Mouse (Mus musculus): ENCODE measurements at regions not wholly inside any gene's neighbourhood (a gene's known extent, or its start where the extent isn't known, plus 50 kb on each side); places are given as distances from the start of the nearest gene placed in this dataset.

- Histone ChIP-seq H3K4me1 (ENCODE audit: control insufficient read depth, insufficient read depth, low read length) (no peaks in the 10 kb centered on the region), H3K4me3 (ENCODE audit: insufficient read depth, low read length) (no peak overlapping the region), H3K27ac (ENCODE audit: insufficient read depth, low read length) (no peak overlapping the region)
- TF ChIP-seq POLR2A (IDR thresholded peaks at IDR 0.05; ENCODE audit: low read depth, low read length) (no peak), CTCF (IDR thresholded peaks at IDR 0.05; ENCODE audit: borderline replicate concordance, insufficient read depth, low read length) (no peak)
Measured at GRCm38 (mm10) chr12:78118131-78118530, 75.9 kb upstream of the Gm6657 start.

- H3K4me3 ChIP-seq (ENCODE audit: insufficient read depth, low read length) = no peak overlapping the region
- H3K27ac ChIP-seq (ENCODE audit: insufficient read depth, low read length) = no peak overlapping the region
- H3K4me1 ChIP-seq (ENCODE audit: control insufficient read depth, insufficient read depth, low read length) = no peaks in the 10 kb centered on the region
- no peak for TF ChIP-seq POLR2A (IDR thresholded peaks at IDR 0.05; ENCODE audit: low read depth, low read length)
- no peak for TF ChIP-seq CTCF (IDR thresholded peaks at IDR 0.05; ENCODE audit: borderline replicate concordance, insufficient read depth, low read length)
Measured at GRCm38 (mm10) chr12:78119246-78119645, 74.8 kb upstream of the Gm6657 start.

GRCm38 (mm10) chr12:78119855-78120254, 74.2 kb upstream of the Gm6657 start:
- TF ChIP-seq CTCF (IDR thresholded peaks at IDR 0.05; ENCODE audit: borderline replicate concordance, insufficient read depth, low read length) (no peak), POLR2A (IDR thresholded peaks at IDR 0.05; ENCODE audit: low read depth, low read length) (no peak)
- H3K4me1 ChIP-seq (ENCODE audit: control insufficient read depth, insufficient read depth, low read length) = no peaks in the 10 kb centered on the region
- H3K27ac ChIP-seq (ENCODE audit: insufficient read depth, low read length) = no peak overlapping the region
- H3K4me3 ChIP-seq (ENCODE audit: insufficient read depth, low read length) = no peak overlapping the region

GRCm38 (mm10) chr12:78129130-78129845, 64.8 kb upstream of the Gm6657 start:
- no peak overlapping the region for H3K4me3 ChIP-seq (ENCODE audit: insufficient read depth, low read length)
- TF ChIP-seq POLR2A (IDR thresholded peaks at IDR 0.05; ENCODE audit: low read depth, low read length) (no peak), CTCF (IDR thresholded peaks at IDR 0.05; ENCODE audit: borderline replicate concordance, insufficient read depth, low read length) (no peak)
- no peaks in the 10 kb centered on the region for H3K4me1 ChIP-seq (ENCODE audit: control insufficient read depth, insufficient read depth, low read length)
- H3K27ac ChIP-seq (ENCODE audit: insufficient read depth, low read length) = no peak overlapping the region

- H3K4me1 ChIP-seq (ENCODE audit: control insufficient read depth, insufficient read depth, low read length) = no peaks in the 10 kb centered on the region
- no peak overlapping the region for H3K27ac ChIP-seq (ENCODE audit: insufficient read depth, low read length)
- TF ChIP-seq POLR2A (IDR thresholded peaks at IDR 0.05; ENCODE audit: low read depth, low read length) = no peak
- no peak for TF ChIP-seq CTCF (IDR thresholded peaks at IDR 0.05; ENCODE audit: borderline replicate concordance, insufficient read depth, low read length)
- H3K4me3 ChIP-seq (ENCODE audit: insufficient read depth, low read length) = no peak overlapping the region
Measured at GRCm38 (mm10) chr12:78132016-78132797, 61.8 kb upstream of the Gm6657 start.

GRCm38 (mm10) chr12:78133341-78133740, 60.7 kb upstream of the Gm6657 start:
- Histone ChIP-seq H3K27ac (ENCODE audit: insufficient read depth, low read length) (no peak overlapping the region), H3K4me1 (ENCODE audit: control insufficient read depth, insufficient read depth, low read length) (no peaks in the 10 kb centered on the region), H3K4me3 (ENCODE audit: insufficient read depth, low read length) (no peak overlapping the region)
- TF ChIP-seq POLR2A (IDR thresholded peaks at IDR 0.05; ENCODE audit: low read depth, low read length) = no peak
- TF ChIP-seq CTCF (IDR thresholded peaks at IDR 0.05; ENCODE audit: borderline replicate concordance, insufficient read depth, low read length) = no peak

- Histone ChIP-seq H3K4me1 (ENCODE audit: control insufficient read depth, insufficient read depth, low read length) (no peaks in the 10 kb centered on the region), H3K4me3 (ENCODE audit: insufficient read depth, low read length) (no peak overlapping the region), H3K27ac (ENCODE audit: insufficient read depth, low read length) (no peak overlapping the region)
- TF ChIP-seq POLR2A (IDR thresholded peaks at IDR 0.05; ENCODE audit: low read depth, low read length) (no peak), CTCF (IDR thresholded peaks at IDR 0.05; ENCODE audit: borderline replicate concordance, insufficient read depth, low read length) (no peak)
Measured at GRCm38 (mm10) chr12:78133984-78134383, 60.1 kb upstream of the Gm6657 start.

- TF ChIP-seq CTCF (IDR thresholded peaks at IDR 0.05; ENCODE audit: borderline replicate concordance, insufficient read depth, low read length) (no peak), POLR2A (IDR thresholded peaks at IDR 0.05; ENCODE audit: low read depth, low read length) (no peak)
- no peak overlapping the region for H3K27ac ChIP-seq (ENCODE audit: insufficient read depth, low read length)
- H3K4me3 ChIP-seq (ENCODE audit: insufficient read depth, low read length) = no peak overlapping the region
- H3K4me1 ChIP-seq (ENCODE audit: control insufficient read depth, insufficient read depth, low read length) = no peaks in the 10 kb centered on the region
Measured at GRCm38 (mm10) chr12:78137196-78137595, 56.8 kb upstream of the Gm6657 start.

- TF ChIP-seq POLR2A (IDR thresholded peaks at IDR 0.05; ENCODE audit: low read depth, low read length) (no peak), CTCF (IDR thresholded peaks at IDR 0.05; ENCODE audit: borderline replicate concordance, insufficient read depth, low read length) (no peak)
- Histone ChIP-seq H3K27ac (ENCODE audit: insufficient read depth, low read length) (no peak overlapping the region), H3K4me1 (ENCODE audit: control insufficient read depth, insufficient read depth, low read length) (no peaks in the 10 kb centered on the region), H3K4me3 (ENCODE audit: insufficient read depth, low read length) (no peak overlapping the region)
Measured at GRCm38 (mm10) chr12:78138467-78138866, 55.6 kb upstream of the Gm6657 start.
